Mouse (Mus musculus): ENCODE measurements around the gene Snx33. TPM values are rescaled to one million over a fixed set of nuclear protein-coding genes. Genes with fewer than 3 reads are reported as not detected.

Snx33 gene
- polyA plus RNA-seq, 1 experiment from 2014 or later: 5.5 TPM

DNA sequence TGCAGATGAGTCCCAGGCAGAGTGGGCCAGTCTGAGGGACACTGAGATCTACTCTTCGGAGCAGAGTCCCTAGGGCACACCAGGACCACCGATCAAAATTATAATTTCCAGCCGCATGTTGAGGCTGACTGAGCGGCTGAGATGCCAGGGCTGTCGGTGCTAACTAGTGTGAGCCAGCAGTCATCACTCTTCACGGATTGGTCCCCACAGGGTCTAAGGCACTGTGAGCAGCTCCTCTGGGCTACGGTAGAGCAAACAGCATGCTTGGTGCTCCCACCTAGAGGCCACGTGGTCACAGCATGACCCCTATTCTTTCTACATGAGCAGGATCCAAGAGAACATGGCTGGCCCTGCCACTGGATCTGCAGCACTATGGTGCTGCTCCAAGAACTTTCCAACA lies 34.9 kb downstream of the Snx33 start:
- no peak overlapping the region for H3K27ac ChIP-seq (replicated peaks)

DNA sequence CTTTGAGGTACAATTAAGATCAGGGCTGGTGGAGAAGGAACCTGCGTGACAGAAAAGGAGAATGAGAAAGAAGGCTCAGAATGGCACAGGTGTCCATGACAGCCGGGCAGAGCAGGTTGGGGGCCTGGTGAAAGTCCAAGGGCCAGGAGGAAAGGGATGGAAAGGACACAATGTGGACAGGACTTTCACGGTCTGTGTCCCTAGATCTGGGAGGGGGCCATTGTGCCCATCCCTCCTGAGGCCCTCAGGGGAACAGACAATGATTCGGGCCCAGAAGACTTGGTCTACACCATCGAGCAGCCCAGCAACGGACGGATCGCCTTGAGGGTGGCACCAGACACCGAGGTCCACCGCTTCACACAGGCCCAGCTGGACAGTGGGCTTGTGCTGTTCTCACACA lies 36.1 kb downstream of the Snx33 start:
- ATAC-seq (ENCODE audit: low FRiP score, low TSS enrichment) (no peak), DNase-seq (ENCODE audit: low spot score) (no peak)
- H3K4me2 ChIP-seq (replicated peaks; ENCODE audit: low read depth): no peak overlapping the region
- H3K4me1 ChIP-seq (replicated peaks; ENCODE audit: control insufficient read depth, insufficient read depth): 0 out of 2 replicates have a peak, but pooled peaks cover 2% of the 10 kb centered on the region
- no peak overlapping the region for H3K9ac ChIP-seq (ENCODE audit: low read length)
- H3K36me3 ChIP-seq (ENCODE audit: control insufficient read depth, insufficient read depth, low read length): peaks cover 3% of the 10 kb centered on the region; the same call in 1 of the 2 replicates
- H3K4me3 ChIP-seq (ENCODE audit: low read depth, low read length): no peak overlapping the region
- no peak overlapping the region; the same call in 1 of the 2 replicates for H3K27ac ChIP-seq (replicated peaks)
- 91% methylated on average over 10 of the region's 10 CpGs for WGBS
- no peaks in the 10 kb centered on the region for H3K9me3 ChIP-seq (ENCODE audit: control insufficient read depth, low read length)
- TF ChIP-seq EP300 (optimal IDR thresholded peaks at IDR 0.05) (no peak), CTCF (IDR thresholded peaks at IDR 0.05; ENCODE audit: low read depth) (no peak)
- no peaks in the 10 kb centered on the region for H3K27me3 ChIP-seq (ENCODE audit: control insufficient read depth, insufficient read depth, low read length)

More for the DNA sequence above, 34.9 kb downstream of the Snx33 start:
- H3K9ac ChIP-seq (ENCODE audit: low read length): no peak overlapping the region
- H3K36me3 ChIP-seq (ENCODE audit: control insufficient read depth, insufficient read depth, low read length): no peaks in the 10 kb centered on the region
- no peak overlapping the region for H3K4me2 ChIP-seq (replicated peaks; ENCODE audit: low read depth)
- H3K27me3 ChIP-seq (ENCODE audit: control insufficient read depth, insufficient read depth, low read length): no peaks in the 10 kb centered on the region
- 0 out of 2 replicates have a peak, but pooled peaks cover 2% of the 10 kb centered on the region for H3K4me1 ChIP-seq (replicated peaks; ENCODE audit: control insufficient read depth, insufficient read depth)
- H3K4me3 ChIP-seq (ENCODE audit: low read depth, low read length): no peak overlapping the region
- no peaks in the 10 kb centered on the region for H3K9me3 ChIP-seq (ENCODE audit: control insufficient read depth, low read length)
- no peak for DNase-seq (ENCODE audit: low spot score)
- ATAC-seq (ENCODE audit: low FRiP score, low TSS enrichment): no peak
- no peak for TF ChIP-seq EP300 (optimal IDR thresholded peaks at IDR 0.05)
- TF ChIP-seq CTCF (IDR thresholded peaks at IDR 0.05; ENCODE audit: low read depth): no peak
- 73% methylated on average over 8 of the region's 8 CpGs for WGBS

DNA sequence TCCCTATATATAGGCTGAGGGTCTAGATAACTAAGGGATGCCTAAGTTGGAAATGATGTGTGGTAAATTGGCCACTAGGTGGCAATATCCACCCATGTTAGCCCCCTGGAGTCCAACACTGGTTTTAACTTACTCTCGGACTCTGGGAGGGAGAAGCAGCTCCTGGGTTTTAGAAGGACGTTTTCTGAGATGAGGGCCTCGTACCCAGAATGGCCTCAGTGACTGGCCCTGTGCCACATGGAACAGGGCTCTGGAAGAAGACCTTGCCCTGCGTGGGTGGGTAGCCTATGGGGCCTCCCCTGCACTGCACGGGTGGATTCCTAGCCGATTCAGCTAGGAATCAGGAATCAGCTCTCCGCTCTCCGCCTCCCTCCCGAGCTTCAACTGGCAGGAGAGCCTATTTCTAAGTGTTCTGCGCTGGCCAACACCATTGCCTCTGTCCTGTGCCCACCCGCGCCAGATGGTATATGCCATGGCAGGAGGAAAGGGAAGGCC lies 36.6 kb downstream of the Snx33 start:
- TF ChIP-seq EP300 (optimal IDR thresholded peaks at IDR 0.05) (no peak), CTCF (IDR thresholded peaks at IDR 0.05; ENCODE audit: low read depth) (peak; percentile 96)
- ATAC-seq (ENCODE audit: low FRiP score, low TSS enrichment): peak; percentile 28; the same call in 1 of the 2 replicates
- WGBS: 35% methylated on average over 12 of the region's 12 CpGs

DNA sequence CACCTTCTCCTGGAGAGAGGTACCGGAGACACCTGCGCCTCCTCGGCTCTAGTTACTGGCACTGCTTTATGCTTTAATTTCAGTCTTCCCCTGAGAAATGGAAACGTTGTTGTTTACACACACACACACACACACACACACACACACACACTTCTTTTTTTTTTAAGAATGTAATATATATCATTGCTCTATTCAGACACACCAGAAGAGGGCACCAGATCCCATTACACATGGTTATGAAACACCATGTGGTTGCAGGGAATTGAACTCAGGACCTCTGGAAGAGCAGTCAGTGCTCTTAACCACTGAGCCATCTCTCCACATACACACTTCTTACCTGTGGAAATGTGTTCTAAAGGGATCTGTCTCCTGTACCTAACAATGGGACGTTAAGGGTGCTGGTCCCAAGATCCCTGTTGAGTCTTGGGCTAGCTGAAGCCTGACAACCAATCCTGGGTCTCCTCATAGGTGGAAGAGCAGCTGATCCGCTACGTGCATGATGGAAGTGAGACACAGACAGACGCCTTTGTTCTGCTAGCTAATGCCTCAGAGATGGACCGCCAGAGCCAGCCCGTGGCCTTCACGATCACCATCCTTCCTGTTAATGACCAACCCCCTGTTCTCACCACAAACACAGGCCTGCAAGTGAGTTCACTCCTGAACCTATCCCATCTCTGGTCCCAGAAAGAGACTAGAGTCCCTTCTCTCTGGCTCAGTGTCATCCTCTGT lies 37.5 kb downstream of the Snx33 start:
- DNase-seq (ENCODE audit: low spot score) (no peak), ATAC-seq (ENCODE audit: low FRiP score, low TSS enrichment) (no peak)
- Histone ChIP-seq H3K27me3 (ENCODE audit: control insufficient read depth, insufficient read depth, low read length) (no peaks in the 10 kb centered on the region), H3K9ac (ENCODE audit: low read length) (no peak overlapping the region), H3K36me3 (ENCODE audit: control insufficient read depth, insufficient read depth, low read length) (peaks cover 5% of the 10 kb centered on the region; the same call in 1 of the 2 replicates), H3K4me3 (ENCODE audit: low read depth, low read length) (no peak overlapping the region), H3K9me3 (ENCODE audit: control insufficient read depth, low read length) (no peaks in the 10 kb centered on the region), H3K27ac (replicated peaks) (no peak overlapping the region), H3K4me2 (replicated peaks; ENCODE audit: low read depth) (no peak overlapping the region), H3K4me1 (replicated peaks; ENCODE audit: control insufficient read depth, insufficient read depth) (0 out of 2 replicates have a peak, but pooled peaks cover 2% of the 10 kb centered on the region)
- TF ChIP-seq EP300 (optimal IDR thresholded peaks at IDR 0.05): no peak
- TF ChIP-seq CTCF (IDR thresholded peaks at IDR 0.05; ENCODE audit: low read depth): peak; percentile 36
- 73% methylated on average over 11 of the region's 11 CpGs for WGBS

More for the DNA sequence above, 36.6 kb downstream of the Snx33 start:
- Histone ChIP-seq H3K4me1 (replicated peaks; ENCODE audit: control insufficient read depth, insufficient read depth) (0 out of 2 replicates have a peak, but pooled peaks cover 2% of the 10 kb centered on the region), H3K36me3 (ENCODE audit: control insufficient read depth, insufficient read depth, low read length) (peaks cover 5% of the 10 kb centered on the region; the same call in 1 of the 2 replicates), H3K9ac (ENCODE audit: low read length) (0 out of 2 replicates have a peak overlapping the region, but pooled peaks have one; percentile 13), H3K27ac (replicated peaks) (no peak overlapping the region; the same call in 1 of the 2 replicates), H3K9me3 (ENCODE audit: control insufficient read depth, low read length) (no peaks in the 10 kb centered on the region), H3K4me3 (ENCODE audit: low read depth, low read length) (no peak overlapping the region), H3K27me3 (ENCODE audit: control insufficient read depth, insufficient read depth, low read length) (no peaks in the 10 kb centered on the region), H3K4me2 (replicated peaks; ENCODE audit: low read depth) (peak overlapping the region; percentile 38; the same call in 1 of the 2 replicates)
- DNase-seq (ENCODE audit: low spot score): peak; percentile 74

DNA sequence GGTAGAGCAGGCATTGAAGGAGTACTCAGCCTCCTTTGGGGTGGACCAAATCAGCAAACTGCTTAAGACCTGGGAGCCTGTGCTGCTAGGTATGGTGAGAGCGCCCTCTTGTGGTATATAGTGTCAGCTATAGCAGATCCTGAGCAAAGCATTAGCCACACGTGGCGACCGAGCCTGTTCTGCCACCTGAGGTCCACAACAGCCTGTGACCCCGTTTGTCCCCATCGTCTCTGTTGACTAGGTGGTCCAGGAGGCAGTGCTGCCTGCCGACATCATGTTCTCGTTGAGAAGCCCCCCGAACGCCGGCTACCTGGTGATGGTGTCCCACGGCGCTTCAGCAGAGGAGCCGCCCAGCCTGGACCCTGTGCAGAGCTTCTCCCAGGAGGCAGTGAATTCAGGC lies 38.4 kb downstream of the Snx33 start:
- Histone ChIP-seq H3K4me1 (replicated peaks; ENCODE audit: control insufficient read depth, insufficient read depth) (0 out of 2 replicates have a peak, but pooled peaks cover 2% of the 10 kb centered on the region), H3K27me3 (ENCODE audit: control insufficient read depth, insufficient read depth, low read length) (no peaks in the 10 kb centered on the region), H3K4me2 (replicated peaks; ENCODE audit: low read depth) (peak overlapping the region; percentile 31; the same call in 1 of the 2 replicates), H3K9ac (ENCODE audit: low read length) (no peak overlapping the region), H3K27ac (replicated peaks) (no peak overlapping the region), H3K36me3 (ENCODE audit: control insufficient read depth, insufficient read depth, low read length) (peaks cover 5% of the 10 kb centered on the region; the same call in 1 of the 2 replicates), H3K4me3 (ENCODE audit: low read depth, low read length) (no peak overlapping the region), H3K9me3 (ENCODE audit: control insufficient read depth, low read length) (no peaks in the 10 kb centered on the region)
- peak; percentile 65 for ATAC-seq (ENCODE audit: low FRiP score, low TSS enrichment)
- 21% methylated on average over 14 of the region's 14 CpGs for whole genome bisulfite sequencing
- TF ChIP-seq CTCF (IDR thresholded peaks at IDR 0.05; ENCODE audit: low read depth): peak; percentile 97
- TF ChIP-seq EP300 (optimal IDR thresholded peaks at IDR 0.05): no peak
- peak; percentile 75 for DNase-seq (ENCODE audit: low spot score)
